In the genomic region with DNA sequence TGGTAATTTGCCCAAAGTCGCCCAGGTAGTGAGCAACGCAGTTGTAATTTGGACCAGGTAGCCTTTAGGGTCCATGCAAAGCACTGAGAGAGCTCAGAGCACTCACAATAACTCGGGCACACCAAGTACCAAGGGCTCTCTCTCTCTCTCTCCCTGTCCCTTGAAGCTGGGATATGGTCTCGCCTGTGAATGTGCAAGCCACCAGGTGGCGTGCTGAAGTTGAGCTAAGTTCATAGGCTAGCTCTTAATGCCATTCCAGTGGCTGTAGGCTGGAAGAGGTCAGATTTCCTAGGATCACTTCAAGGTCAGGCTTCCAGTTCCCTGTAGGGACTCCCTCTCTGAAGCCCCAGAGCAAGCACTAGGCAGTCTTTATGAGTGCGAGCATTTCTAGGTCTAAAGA, we compare ENCODE assay signal across 8 mouse cellular contexts.
A peak's percentile ranks its signal among the peaks of the same experiment; 100 is the strongest.
DNase-seq lines count a peak whose midpoint lies in the region; ATAC-seq and TF ChIP-seq lines count a peak whose summit lies in the region.

No protein-coding gene starts in this region.

- no peaks in the 10 kb centered on the region for H3K9me3 ChIP-seq in forebrain, postnatal 0 days (ENCODE audit: low read length)
- no peaks in the 10 kb centered on the region for H3K9me3 ChIP-seq in forebrain, embryonic 16.5 days (ENCODE audit: control insufficient read depth, low read length)

- no peak overlapping the region for H3K9ac ChIP-seq in forebrain, postnatal 0 days
- no peak overlapping the region for H3K9ac ChIP-seq in forebrain, embryonic 16.5 days (replicated peaks; ENCODE audit: low read depth, low read length)

- TF ChIP-seq CTCF in forebrain, postnatal 0 days (IDR thresholded peaks at IDR 0.05; ENCODE audit: low read depth), result peak; percentile 61
- TF ChIP-seq CTCF in layer of hippocampus, adult 2 months (conservative IDR thresholded peaks at IDR 0.05), result peak; percentile 84

- no peak overlapping the region for H3K4me3 ChIP-seq in forebrain, postnatal 0 days (ENCODE audit: low read depth, low read length)
- no peak overlapping the region for H3K4me3 ChIP-seq in forebrain, embryonic 16.5 days (replicated peaks; ENCODE audit: low read length)
- no peak overlapping the region for H3K4me3 ChIP-seq in layer of hippocampus, adult 2 months

- DNase-seq in forebrain, postnatal 0 days, result peak; percentile 11
- DNase-seq in MN1 (ENCODE audit: low spot score), result peak; percentile 58
- peak; percentile 74 to 77 for DNase-seq in cerebellum, postnatal 10 days
- peak; percentile 41 for DNase-seq in gastrocnemius, postnatal 25 days
- peak; percentile 27 to 50 for DNase-seq in layer of hippocampus, adult 2 months (ENCODE audit: low spot score in 2 of 2)
- peak; percentile 71 for DNase-seq in lung, postnatal 10 days
- DNase-seq in telencephalon, adult 2 months (ENCODE audit: low read depth, low spot score), result peak; percentile 18

- whole genome bisulfite sequencing in forebrain, postnatal 0 days, result 39% methylated on average over 6 of the region's 6 CpGs
- 30% methylated on average over 6 of the region's 6 CpGs for WGBS in forebrain, embryonic 16.5 days

- H3K36me3 ChIP-seq in forebrain, postnatal 0 days (ENCODE audit: insufficient read depth), result no peaks in the 10 kb centered on the region
- no peaks in the 10 kb centered on the region for H3K36me3 ChIP-seq in forebrain, embryonic 16.5 days (ENCODE audit: control insufficient read depth, insufficient read depth)

- no peak overlapping the region for H3K4me2 ChIP-seq in forebrain, postnatal 0 days (ENCODE audit: low read depth)
- H3K4me2 ChIP-seq in forebrain, embryonic 16.5 days (ENCODE audit: low read length), result no peak overlapping the region

- ATAC-seq in forebrain, postnatal 0 days, result no peak
- no peak for ATAC-seq in forebrain, embryonic 16.5 days

- no peaks in the 10 kb centered on the region for H3K4me1 ChIP-seq in forebrain, postnatal 0 days (ENCODE audit: insufficient read depth)
- H3K4me1 ChIP-seq in forebrain, embryonic 16.5 days (replicated peaks; ENCODE audit: control insufficient read depth, insufficient read depth, low read length), result no peaks in the 10 kb centered on the region

- H3K27me3 ChIP-seq in forebrain, postnatal 0 days (ENCODE audit: insufficient read depth, low read length), result no peaks in the 10 kb centered on the region
- H3K27me3 ChIP-seq in forebrain, embryonic 16.5 days (replicated peaks; ENCODE audit: control insufficient read depth, insufficient read depth, low read length), result no peaks in the 10 kb centered on the region

- no peak overlapping the region for H3K27ac ChIP-seq in forebrain, postnatal 0 days (ENCODE audit: low read depth, low read length)
- no peak overlapping the region for H3K27ac ChIP-seq in forebrain, embryonic 16.5 days (ENCODE audit: low read length)
- no peak overlapping the region for H3K27ac ChIP-seq in layer of hippocampus, adult 2 months

Comparison
In these comparisons a context has a peak if more than half of its experiments do, and no peak if none do; other contexts are left out.
1. DNase-seq: peak in every context shown above with its lines; median percentile 76 in cerebellum, postnatal 10 days; 71 in lung, postnatal 10 days; 58 in MN1; 41 in gastrocnemius, postnatal 25 days; 38 in layer of hippocampus, adult 2 months; 18 in telencephalon, adult 2 months; 11 in forebrain, postnatal 0 days.